Mouse (Mus musculus) thymus, adult 2 months (tissue): Measurements from ENCODE around the gene Topors.

Experiments used
- CTCF ChIP-seq: fragments of 200-500 bp; IDR thresholded peaks from 2 replicates; pipeline ENCODE4 v1.5.1; 2012; ENCODE audit warnings: mild to moderate bottlenecking, control low read depth, low read length, moderate library complexity, borderline replicate concordance; ENCODE audit not compliant: control insufficient read depth, poor library complexity, insufficient read depth; ENCODE audit errors: extremely low read depth
- POLR2A ChIP-seq: fragments of 200-500 bp; IDR thresholded peaks from 2 replicates; pipeline ENCODE4 v1.6.1; 2012; ENCODE audit warnings: mild to moderate bottlenecking, low read length, control low read depth, moderate library complexity; ENCODE audit not compliant: control insufficient read depth, poor library complexity, insufficient read depth; ENCODE audit errors: extremely low read depth

DNA sequence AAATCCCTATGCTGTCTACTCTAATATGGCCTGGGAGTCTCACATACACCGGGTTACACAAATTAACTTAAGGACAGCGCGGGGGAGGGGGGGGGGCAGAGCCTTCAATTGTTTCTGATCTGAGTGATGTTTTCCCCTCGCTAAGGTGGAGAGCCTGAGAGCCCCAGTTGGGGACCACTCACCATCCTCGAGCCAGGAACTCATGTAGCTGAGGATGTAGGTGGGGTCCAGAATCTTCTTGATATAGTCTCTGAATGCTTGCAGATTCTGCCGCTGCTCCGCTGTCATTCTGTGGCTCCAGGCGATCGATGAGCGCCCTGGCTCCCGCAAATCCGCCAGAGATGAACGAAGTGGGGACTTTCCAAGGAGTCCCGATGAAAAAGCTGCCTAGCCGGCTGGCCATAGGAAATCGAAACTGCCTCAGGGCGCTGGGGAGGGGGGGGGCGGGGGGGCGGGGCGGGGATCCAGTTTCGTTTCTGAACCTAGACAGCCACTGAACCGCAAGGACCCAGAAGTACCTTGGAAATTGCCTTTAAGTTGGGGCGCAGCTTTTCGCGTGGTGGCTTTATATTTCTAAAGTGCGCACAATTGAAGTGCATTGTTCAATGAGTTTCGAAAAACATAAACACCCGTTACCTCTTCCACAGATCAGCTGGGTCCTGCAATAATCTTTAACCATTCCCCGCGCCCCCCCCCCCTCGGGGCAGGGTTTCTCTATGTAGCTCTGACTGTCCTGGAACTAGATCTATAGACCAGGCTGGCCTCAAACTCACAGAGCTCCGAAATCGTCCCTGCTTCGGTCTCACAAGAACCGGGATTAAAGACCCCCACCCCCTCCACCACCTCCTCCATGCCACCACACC, 30.0 kb downstream of the Topors start, which contains the start of gene Ddx58:
- TF ChIP-seq CTCF (no peak), POLR2A (no peak)
